Mouse (Mus musculus) G1E (cell line): ENCODE data around the gene Rnf214.

ENCODE experiments used
- POLR2AphosphoS5 ChIP-seq: IDR thresholded peaks from 2 replicates; pipeline ENCODE4 v1.6.1; 2012; ENCODE audit warnings: low read depth, low read length, inconsistent platforms; ENCODE audit not compliant: insufficient replicate concordance
- TAL1 ChIP-seq: conservative IDR thresholded peaks from 2 replicates; pipeline ENCODE4 v1.6.1; 2012; ENCODE audit warnings: low read depth, low read length, inconsistent platforms, mixed read lengths

GRCm38 (mm10) chr9:45929285-45929684 is 22.6 kb upstream of the Rnf214 start:
- TF ChIP-seq TAL1, result no peak
- no peak for TF ChIP-seq POLR2AphosphoS5
